Mouse (Mus musculus) yolk sac, embryonic 10.5 days (tissue): ENCODE measurements around the gene Anks1.
A peak's percentile ranks its signal among the peaks of the same experiment; 100 is the strongest.

ENCODE experiments used
- DNase-seq: peaks from one replicate; pipeline ENCODE4 v3.0.0-alpha.2; 2017; ENCODE audit warnings: low spot score

Gene Anks1

GRCm38 (mm10) chr17:27908888-27909621, at the start of gene Anks1:
Gene Anks1, plus strand, starts transcription at chr17:27909306.
- peak; percentile 89 for DNase-seq

GRCm38 (mm10) chr17:27865461-27865860, 43.6 kb upstream of the Anks1 start:
- no peak for DNase-seq

GRCm38 (mm10) chr17:27866737-27867136, 42.4 kb upstream of the Anks1 start:
- no peak for DNase-seq

- no peak for DNase-seq
Observed at GRCm38 (mm10) chr17:27871851-27872250, 37.3 kb upstream of the Anks1 start.

- DNase-seq: no peak
Observed at GRCm38 (mm10) chr17:27873583-27873982, 35.5 kb upstream of the Anks1 start.

- DNase-seq: no peak
Observed at GRCm38 (mm10) chr17:27874510-27874909, 34.6 kb upstream of the Anks1 start.

- DNase-seq: no peak
Observed at GRCm38 (mm10) chr17:27881518-27881917, 27.6 kb upstream of the Anks1 start.

GRCm38 (mm10) chr17:27883129-27883528, 26.0 kb upstream of the Anks1 start:
- no peak for DNase-seq

- no peak for DNase-seq
Observed at GRCm38 (mm10) chr17:27883994-27884393, 25.1 kb upstream of the Anks1 start.

GRCm38 (mm10) chr17:27886499-27887210, 22.5 kb upstream of the Anks1 start:
- DNase-seq: no peak

- DNase-seq: peak; percentile 91
Observed at GRCm38 (mm10) chr17:27907512-27908205, 1.4 kb upstream of the Anks1 start.

GRCm38 (mm10) chr17:27908206-27908887, 759 bp upstream of the Anks1 start:
- DNase-seq: no peak

- DNase-seq: peak; percentile 34
Observed at GRCm38 (mm10) chr17:27909622-27910500, 755 bp downstream of the Anks1 start, which contains the start of gene Taf11. Gene Taf11, minus strand, starts transcription at chr17:27909844.

GRCm38 (mm10) chr17:27911371-27911770, 2.3 kb downstream of the Anks1 start:
- DNase-seq: no peak

GRCm38 (mm10) chr17:27914742-27915141, 5.6 kb downstream of the Anks1 start:
- DNase-seq: no peak

- no peak for DNase-seq
Observed at GRCm38 (mm10) chr17:27916366-27916765, 7.3 kb downstream of the Anks1 start.

- no peak for DNase-seq
Observed at GRCm38 (mm10) chr17:27920676-27921075, 11.6 kb downstream of the Anks1 start.

- DNase-seq: no peak
Observed at GRCm38 (mm10) chr17:27922174-27922712, 13.1 kb downstream of the Anks1 start.

- no peak for DNase-seq
Observed at GRCm38 (mm10) chr17:27925054-27925453, 15.9 kb downstream of the Anks1 start.

GRCm38 (mm10) chr17:27925504-27925903, 16.4 kb downstream of the Anks1 start:
- no peak for DNase-seq

GRCm38 (mm10) chr17:27930291-27930690, 21.2 kb downstream of the Anks1 start:
- no peak for DNase-seq
